Mouse (Mus musculus) spleen, postnatal 10 days (tissue): ENCODE measurements at regions not wholly inside any gene's neighbourhood (a gene's known extent, or its start where the extent isn't known, plus 50 kb on each side); places are given as distances from the start of the nearest gene placed in this dataset.
"Not testable (repeated sequence)": the region's sequence is repeated elsewhere in the genome, so short reads cannot be mapped to it uniquely, and the experiment has no call there.

Source experiments
- DNase-seq, 2 experiments: peaks; one replicate each; pipeline ENCODE4 v3.0.0; 2021 to 2022; ENCODE audit warnings: low spot score in 2 of 2

- no peak for DNase-seq
Observed at GRCm38 (mm10) chr15:96031085-96031780, 240.6 kb downstream of the Ano6 start.

GRCm38 (mm10) chr15:96035273-96035672 lies 244.6 kb downstream of the Ano6 start:
- no peak for DNase-seq

- DNase-seq: no peak
Observed at GRCm38 (mm10) chr15:96045561-96045960, 241.8 kb upstream of the Arid2 start.

- DNase-seq: no peak
Observed at GRCm38 (mm10) chr15:96046651-96047050, 240.7 kb upstream of the Arid2 start.

GRCm38 (mm10) chr15:96050416-96050815 lies 236.9 kb upstream of the Arid2 start:
- DNase-seq: no peak

GRCm38 (mm10) chr15:96052586-96052985 lies 234.7 kb upstream of the Arid2 start:
- no peak for DNase-seq

GRCm38 (mm10) chr15:96055361-96055760 lies 232.0 kb upstream of the Arid2 start:
- no peak for DNase-seq

- DNase-seq: no peak
Observed at GRCm38 (mm10) chr15:96055796-96056473, 231.4 kb upstream of the Arid2 start.

- no peak for DNase-seq
Observed at GRCm38 (mm10) chr15:96059623-96060022, 227.7 kb upstream of the Arid2 start.

GRCm38 (mm10) chr15:96064499-96065217 lies 222.7 kb upstream of the Arid2 start:
- DNase-seq: no peak

- DNase-seq: no peak
Observed at GRCm38 (mm10) chr15:96075615-96076014, 211.7 kb upstream of the Arid2 start.

- DNase-seq: no peak
Observed at GRCm38 (mm10) chr15:96077756-96078155, 209.6 kb upstream of the Arid2 start.

GRCm38 (mm10) chr15:96078580-96078979 lies 208.7 kb upstream of the Arid2 start:
- DNase-seq: no peak

- DNase-seq: no peak
Observed at GRCm38 (mm10) chr15:96089676-96090075, 197.6 kb upstream of the Arid2 start.

- DNase-seq: no peak
Observed at GRCm38 (mm10) chr15:96096438-96096837, 190.9 kb upstream of the Arid2 start.

GRCm38 (mm10) chr15:96098821-96099220 lies 188.5 kb upstream of the Arid2 start:
- DNase-seq: no peak

- not testable (repeated sequence) for DNase-seq
Observed at GRCm38 (mm10) chr15:96099844-96100640, 187.3 kb upstream of the Arid2 start.

- DNase-seq: no peak
Observed at GRCm38 (mm10) chr15:96103737-96104136, 183.6 kb upstream of the Arid2 start.

GRCm38 (mm10) chr15:96107503-96107902 lies 179.8 kb upstream of the Arid2 start:
- no peak for DNase-seq

GRCm38 (mm10) chr15:96113091-96113490 lies 174.2 kb upstream of the Arid2 start:
- DNase-seq: no peak

- DNase-seq: no peak
Observed at GRCm38 (mm10) chr15:96114616-96115015, 172.7 kb upstream of the Arid2 start.

- no peak for DNase-seq
Observed at GRCm38 (mm10) chr15:96115196-96115595, 172.1 kb upstream of the Arid2 start.
